Mouse (Mus musculus): ENCODE measurements around the gene Exoc7. TPM values are rescaled to one million over a fixed set of nuclear protein-coding genes. Genes with fewer than 3 reads are reported as not detected.

The Exoc7 gene
- polyA plus RNA-seq, 2 experiments = 57.7 to 72.0 TPM

DNA sequence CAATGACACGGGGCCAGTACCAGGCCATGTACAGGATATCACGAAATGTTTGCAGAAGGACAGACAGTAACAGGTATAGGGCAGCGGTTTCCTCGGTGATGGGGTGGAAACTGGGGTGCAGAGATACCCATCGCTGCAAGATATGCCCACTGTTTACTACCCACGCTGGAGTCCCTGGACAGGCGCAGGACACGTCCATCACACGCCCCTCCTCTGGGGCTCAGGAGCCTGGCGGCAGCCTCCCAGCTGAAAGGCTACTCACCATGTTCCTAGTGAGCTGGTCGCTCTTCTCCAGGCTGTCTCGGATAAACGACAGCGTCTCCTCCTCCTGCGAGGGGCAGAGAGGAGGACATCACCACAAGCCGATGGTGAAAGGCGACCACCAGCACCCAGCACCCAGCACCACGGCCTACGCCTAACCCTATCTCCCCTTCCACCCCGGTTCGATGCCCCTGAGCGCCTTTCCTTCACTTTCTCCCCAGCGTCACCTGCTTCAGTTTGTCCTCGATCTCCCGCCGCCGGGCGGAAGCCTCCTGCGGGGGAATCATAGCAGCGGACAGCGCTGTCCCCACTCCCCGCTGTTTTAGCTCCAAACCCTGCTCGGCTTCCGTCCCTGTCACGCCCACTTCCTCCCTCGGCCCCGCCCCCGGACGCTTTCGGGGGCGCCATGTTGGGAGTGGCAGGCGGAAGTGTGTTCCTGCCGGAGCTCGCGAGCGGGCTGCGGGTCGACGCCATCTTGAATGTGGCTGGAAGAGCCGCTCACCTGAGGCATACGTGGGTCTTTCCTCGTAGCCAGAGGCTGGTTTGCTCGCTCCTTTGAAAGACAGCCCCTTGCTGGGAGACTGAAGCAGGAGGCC, 679 bp downstream of the Exoc7 start:
- no peaks in the 10 kb centered on the region for H3K9me3 ChIP-seq (ENCODE audit: control insufficient read depth, low read length)
- H3K27ac ChIP-seq (replicated peaks; ENCODE audit: low read depth, low read length) = no peak overlapping the region
- H3K36me3 ChIP-seq (ENCODE audit: control insufficient read depth, insufficient read depth, low read length) = peaks cover 35% of the 10 kb centered on the region
- peaks cover 10% of the 10 kb centered on the region for H3K4me1 ChIP-seq (ENCODE audit: control insufficient read depth, insufficient read depth, low read length)
- WGBS = 1% methylated on average over 51 of the region's 53 CpGs
- peak; percentile 70; the same call in 1 of the 2 replicates for TF ChIP-seq POLR2A (IDR thresholded peaks at IDR 0.05; ENCODE audit: borderline replicate concordance, extremely low read depth, insufficient read depth, insufficient read length)
- H3K4me2 ChIP-seq (replicated peaks; ENCODE audit: low read depth, low read length, severe bottlenecking) = peak overlapping the region; percentile 89
- DNase-seq (ENCODE audit: low spot score) (peak; percentile 91), ATAC-seq (ENCODE audit: low FRiP score, low read depth) (peak; percentile 92)
- H3K4me3 ChIP-seq (replicated peaks; ENCODE audit: low read length) = peak overlapping the region; percentile 77
- peak overlapping the region; percentile 70 for H3K9ac ChIP-seq (ENCODE audit: low read depth, low read length, severe bottlenecking)
- no peaks in the 10 kb centered on the region for H3K27me3 ChIP-seq (ENCODE audit: control insufficient read depth, insufficient read depth, low read length)

DNA sequence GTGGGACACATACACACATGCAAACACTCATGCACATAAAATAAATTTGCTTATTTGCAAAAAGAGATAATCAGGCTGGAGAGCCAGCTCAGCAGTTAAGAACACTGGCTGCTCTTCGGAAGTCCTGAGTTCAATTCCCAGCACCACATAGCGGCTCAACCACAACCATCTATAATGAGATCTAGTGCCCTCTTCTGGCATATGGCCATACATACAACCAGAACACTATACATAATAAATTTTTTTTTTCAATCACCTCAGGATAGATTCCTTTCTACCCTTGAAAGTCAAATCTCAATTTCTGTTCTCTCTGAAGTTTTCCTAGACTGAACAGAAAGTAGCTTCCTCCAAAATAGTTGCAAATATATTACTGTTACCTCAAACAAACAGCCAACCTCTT, 1.6 kb downstream of the Exoc7 start:
- no peak overlapping the region for H3K9ac ChIP-seq (ENCODE audit: low read depth, low read length, severe bottlenecking)
- ATAC-seq (ENCODE audit: low FRiP score, low read depth) (no peak), DNase-seq (ENCODE audit: low spot score) (no peak)
- peaks cover 10% of the 10 kb centered on the region for H3K4me1 ChIP-seq (ENCODE audit: control insufficient read depth, insufficient read depth, low read length)
- peaks cover 44% of the 10 kb centered on the region for H3K36me3 ChIP-seq (ENCODE audit: control insufficient read depth, insufficient read depth, low read length)
- no peaks in the 10 kb centered on the region for H3K9me3 ChIP-seq (ENCODE audit: control insufficient read depth, low read length)
- H3K27me3 ChIP-seq (ENCODE audit: control insufficient read depth, insufficient read depth, low read length) = no peaks in the 10 kb centered on the region
- WGBS = 95% methylated on average over 2 of the region's 2 CpGs
- H3K4me2 ChIP-seq (replicated peaks; ENCODE audit: low read depth, low read length, severe bottlenecking) = peak overlapping the region; percentile 89
- TF ChIP-seq POLR2A (IDR thresholded peaks at IDR 0.05; ENCODE audit: borderline replicate concordance, extremely low read depth, insufficient read depth, insufficient read length) = no peak
- peak overlapping the region; percentile 77 for H3K4me3 ChIP-seq (replicated peaks; ENCODE audit: low read length)
- H3K27ac ChIP-seq (replicated peaks; ENCODE audit: low read depth, low read length) = no peak overlapping the region

DNA sequence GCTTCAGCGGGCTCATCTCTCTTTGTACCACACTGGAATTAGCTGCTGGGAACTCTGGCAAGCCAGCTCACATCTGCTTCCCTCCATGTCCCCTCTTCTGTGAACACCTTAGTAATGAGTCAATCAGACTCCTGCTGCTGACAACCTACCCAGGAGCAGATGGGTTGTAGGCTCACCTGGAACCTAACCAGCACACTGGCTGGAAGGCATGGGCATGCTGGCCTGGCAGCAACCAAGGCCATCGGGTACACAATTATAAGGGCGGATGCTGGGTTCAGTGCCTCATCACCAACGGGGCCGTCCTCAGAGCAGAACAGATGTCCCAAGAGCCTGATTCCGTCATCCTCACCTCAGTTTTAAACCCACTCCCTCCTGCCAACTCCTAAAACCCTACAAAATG, 8.4 kb downstream of the Exoc7 start:
- ATAC-seq (ENCODE audit: low FRiP score, low read depth) = no peak
- 92% methylated on average over 6 of the region's 6 CpGs for WGBS
- H3K36me3 ChIP-seq (ENCODE audit: control insufficient read depth, insufficient read depth, low read length) = peaks cover 93% of the 10 kb centered on the region

DNA sequence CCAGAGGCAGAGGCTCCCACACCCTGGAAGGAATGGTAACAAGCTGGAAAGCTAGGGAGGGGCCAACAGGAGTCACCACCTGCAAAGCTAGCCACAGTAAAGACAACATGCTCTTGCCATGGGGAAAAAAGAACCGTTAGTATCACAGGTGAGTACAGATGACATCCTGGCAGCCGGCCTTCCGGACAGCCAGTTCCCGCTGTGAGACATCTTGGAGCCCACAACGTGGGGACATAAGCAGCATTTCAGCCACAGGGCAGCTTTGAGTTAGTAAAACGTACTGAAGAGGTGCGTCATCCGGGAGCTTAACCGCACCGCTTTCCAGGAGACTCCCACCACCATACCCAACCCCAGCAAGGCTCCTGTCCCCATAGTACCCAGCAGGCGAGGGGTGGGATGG, 8.8 kb downstream of the Exoc7 start:
- Histone ChIP-seq H3K9me3 (ENCODE audit: control insufficient read depth, low read length) (no peaks in the 10 kb centered on the region), H3K27me3 (ENCODE audit: control insufficient read depth, insufficient read depth, low read length) (no peaks in the 10 kb centered on the region), H3K27ac (replicated peaks; ENCODE audit: low read depth, low read length) (no peak overlapping the region), H3K4me3 (replicated peaks; ENCODE audit: low read length) (no peak overlapping the region), H3K4me1 (ENCODE audit: control insufficient read depth, insufficient read depth, low read length) (no peaks in the 10 kb centered on the region), H3K36me3 (ENCODE audit: control insufficient read depth, insufficient read depth, low read length) (peaks cover 90% of the 10 kb centered on the region), H3K4me2 (replicated peaks; ENCODE audit: low read depth, low read length, severe bottlenecking) (no peak overlapping the region), H3K9ac (ENCODE audit: low read depth, low read length, severe bottlenecking) (no peak overlapping the region)
- no peak for TF ChIP-seq POLR2A (IDR thresholded peaks at IDR 0.05; ENCODE audit: borderline replicate concordance, extremely low read depth, insufficient read depth, insufficient read length)
- 83% methylated on average over 11 of the region's 11 CpGs for WGBS
- DNase-seq (ENCODE audit: low spot score) (no peak), ATAC-seq (ENCODE audit: low FRiP score, low read depth) (no peak)

More for the DNA sequence above, 8.4 kb downstream of the Exoc7 start:
- no peak for DNase-seq (ENCODE audit: low spot score)
- Histone ChIP-seq H3K27me3 (ENCODE audit: control insufficient read depth, insufficient read depth, low read length) (no peaks in the 10 kb centered on the region), H3K27ac (replicated peaks; ENCODE audit: low read depth, low read length) (no peak overlapping the region), H3K4me2 (replicated peaks; ENCODE audit: low read depth, low read length, severe bottlenecking) (no peak overlapping the region), H3K9me3 (ENCODE audit: control insufficient read depth, low read length) (no peaks in the 10 kb centered on the region), H3K9ac (ENCODE audit: low read depth, low read length, severe bottlenecking) (no peak overlapping the region), H3K4me3 (replicated peaks; ENCODE audit: low read length) (no peak overlapping the region), H3K4me1 (ENCODE audit: control insufficient read depth, insufficient read depth, low read length) (no peaks in the 10 kb centered on the region)
- no peak for TF ChIP-seq POLR2A (IDR thresholded peaks at IDR 0.05; ENCODE audit: borderline replicate concordance, extremely low read depth, insufficient read depth, insufficient read length)

DNA sequence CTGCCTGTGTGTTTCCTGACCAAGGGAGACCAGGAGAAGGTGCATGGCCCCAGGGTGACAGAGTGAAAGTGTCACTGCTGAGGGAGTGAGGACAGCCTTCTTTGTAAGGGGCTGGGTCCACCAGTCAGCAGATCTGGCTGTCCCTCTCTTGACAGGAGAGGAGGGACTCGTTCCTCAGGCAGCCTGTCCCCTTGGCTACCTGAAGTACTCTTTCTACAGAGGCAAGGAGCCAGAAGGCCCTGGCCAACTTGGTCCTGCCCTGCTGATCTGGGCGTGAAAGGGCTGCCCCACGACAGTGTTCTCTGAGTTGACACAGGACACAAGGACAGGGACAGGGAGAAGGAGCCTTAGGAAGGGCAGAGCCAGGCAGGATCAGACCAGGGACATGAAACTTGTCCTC, 10.0 kb downstream of the Exoc7 start:
- no peak for DNase-seq (ENCODE audit: low spot score)
- no peak for ATAC-seq (ENCODE audit: low FRiP score, low read depth)
- WGBS = 77% methylated on average over 3 of the region's 3 CpGs
- no peak overlapping the region for H3K4me2 ChIP-seq (replicated peaks; ENCODE audit: low read depth, low read length, severe bottlenecking)
- no peak overlapping the region for H3K27ac ChIP-seq (replicated peaks; ENCODE audit: low read depth, low read length)
- peaks cover 88% of the 10 kb centered on the region for H3K36me3 ChIP-seq (ENCODE audit: control insufficient read depth, insufficient read depth, low read length)
- no peaks in the 10 kb centered on the region for H3K4me1 ChIP-seq (ENCODE audit: control insufficient read depth, insufficient read depth, low read length)
- no peak overlapping the region for H3K9ac ChIP-seq (ENCODE audit: low read depth, low read length, severe bottlenecking)
- H3K4me3 ChIP-seq (replicated peaks; ENCODE audit: low read length) = no peak overlapping the region
- TF ChIP-seq POLR2A (IDR thresholded peaks at IDR 0.05; ENCODE audit: borderline replicate concordance, extremely low read depth, insufficient read depth, insufficient read length) = no peak
- no peaks in the 10 kb centered on the region for H3K9me3 ChIP-seq (ENCODE audit: control insufficient read depth, low read length)
- no peaks in the 10 kb centered on the region for H3K27me3 ChIP-seq (ENCODE audit: control insufficient read depth, insufficient read depth, low read length)

All from limb, embryonic 14.5 days (tissue).